Mouse (Mus musculus) liver, embryonic 14.5 days (tissue): ENCODE measurements around the gene Kif1bp.

Source experiments
- CTCF ChIP-seq: IDR thresholded peaks from 2 replicates; pipeline ENCODE4 v1.5.1; 2016; ENCODE audit warnings: antibody characterized with exemption, low read depth, control low read depth
- EP300 ChIP-seq: IDR thresholded peaks from 2 replicates; pipeline ENCODE4 v1.6.1; 2016; ENCODE audit warnings: antibody characterized with exemption, low read depth

DNA sequence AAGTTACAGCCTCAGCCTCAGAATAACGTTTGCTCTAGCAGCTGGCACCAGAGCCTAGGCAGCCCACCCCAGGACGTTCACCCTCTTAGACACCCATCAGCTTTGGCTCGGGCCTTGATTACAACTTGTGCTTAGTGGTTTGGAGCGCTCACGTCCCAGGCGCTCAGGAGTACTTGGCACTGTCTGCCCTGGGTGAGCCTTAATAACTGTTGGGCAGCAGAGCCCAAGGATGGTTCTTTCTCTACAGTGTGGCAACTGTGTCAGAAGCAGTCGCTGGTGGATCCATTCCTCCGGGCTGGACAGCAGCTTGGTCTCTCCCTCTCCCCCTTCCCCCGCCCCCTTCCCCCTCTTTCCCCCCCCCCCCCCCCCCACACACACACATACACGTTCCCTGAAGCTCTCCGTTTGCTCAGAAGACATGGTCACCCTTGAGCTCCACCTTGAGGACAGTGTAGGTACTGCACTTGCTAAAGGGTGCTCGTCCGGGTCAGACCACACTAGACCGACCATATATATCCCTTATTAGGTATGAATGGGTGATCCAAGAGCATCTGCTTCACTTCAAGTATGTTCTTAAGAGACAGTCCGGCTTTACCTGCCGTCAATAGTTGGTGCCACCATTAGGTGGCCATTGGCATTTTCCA is 28.6 kb downstream of the Kif1bp start:
- TF ChIP-seq CTCF = peak; percentile 88
- TF ChIP-seq EP300 = no peak
